Comparison of ENCODE assay signal across 18 mouse cellular contexts in genomic region chr6:113990044-113990443, GRCm38 (mm10). TPM values are rescaled to one million over a fixed set of nuclear protein-coding genes. Genes with fewer than 3 reads are reported as not detected.
A peak's percentile ranks its signal among the peaks of the same experiment; 100 is the strongest.
DNase-seq lines count a peak whose midpoint lies in the region; ATAC-seq and TF ChIP-seq lines count a peak whose summit lies in the region.
"Had no signal": no experiment of that assay in that cellular context is flagged by ENCODE, and none has a peak within 500 bp of the region (broad histone marks: within the 10 kb centered on the region; RNA-seq: fewer than 3 reads in every experiment).

No protein-coding gene starts in this region.

- H3K9me3 ChIP-seq in intestine, postnatal 0 days (ENCODE audit: control insufficient read depth): no peaks in the 10 kb centered on the region
- no peaks in the 10 kb centered on the region for H3K9me3 ChIP-seq in intestine, embryonic 15.5 days
- no peaks in the 10 kb centered on the region for H3K9me3 ChIP-seq in lung, embryonic 14.5 days (ENCODE audit: low read depth, low read length)
- no peaks in the 10 kb centered on the region for H3K9me3 ChIP-seq in MEL (replicated peaks; ENCODE audit: insufficient read depth, low read length)
- no peaks in the 10 kb centered on the region for H3K9me3 ChIP-seq in stomach, postnatal 0 days (ENCODE audit: control insufficient read depth, low read length)
- H3K9me3 ChIP-seq: embryonic facial prominence, embryonic 15.5 days; hindbrain, embryonic 15.5 days; kidney, embryonic 15.5 days; liver, embryonic 13.5 days; midbrain, embryonic 12.5 days had no signal

- DNase-seq in lung, embryonic 14.5 days: no peak
- DNase-seq in lung, postnatal 36 days: no peak
- no peak for DNase-seq in MEL (ENCODE audit: low read depth, low spot score)
- DNase-seq in stomach, postnatal 0 days (ENCODE audit: low spot score): no peak
- no peak for DNase-seq in ovary, postnatal 10 days (ENCODE audit: low spot score)
- no peak for DNase-seq in heart, postnatal 10 days
- DNase-seq: cerebellum, adult 8-10 months; heart, adult 18-20 months; layer of hippocampus, adult 9-11 months; liver, embryonic 13.5 days; lung, postnatal 4 days; right cerebral cortex, postnatal 14 days had no signal

- H3K4me2 ChIP-seq in intestine, postnatal 0 days (replicated peaks; ENCODE audit: low read depth): no peak overlapping the region
- no peak overlapping the region for H3K4me2 ChIP-seq in intestine, embryonic 15.5 days (replicated peaks)
- no peak overlapping the region for H3K4me2 ChIP-seq in lung, embryonic 14.5 days
- no peak overlapping the region for H3K4me2 ChIP-seq in stomach, postnatal 0 days (replicated peaks; ENCODE audit: low read depth)
- H3K4me2 ChIP-seq: embryonic facial prominence, embryonic 15.5 days; hindbrain, embryonic 15.5 days; kidney, embryonic 15.5 days; liver, embryonic 13.5 days; midbrain, embryonic 12.5 days had no signal

- H3K79me2 ChIP-seq in MEL (ENCODE audit: control insufficient read depth, insufficient read depth, low read length, poor library complexity): no peaks in the 10 kb centered on the region

- WGBS in intestine, postnatal 0 days: 12% methylated on average over 1 of the region's 1 CpGs
- 24% methylated on average over 1 of the region's 1 CpGs for WGBS in intestine, embryonic 15.5 days
- 22% methylated on average over 1 of the region's 1 CpGs for WGBS in lung, embryonic 14.5 days
- 10% methylated on average over 1 of the region's 1 CpGs for WGBS in stomach, postnatal 0 days

- no peak for TF ChIP-seq EP300 in MEL (IDR thresholded peaks at IDR 0.05; ENCODE audit: low read depth in 1 of 2, low read length in 2 of 2)
- TF ChIP-seq EP300 in stomach, postnatal 0 days (optimal IDR thresholded peaks at IDR 0.05): no peak

- no peak overlapping the region for H3K9ac ChIP-seq in intestine, postnatal 0 days (ENCODE audit: low read depth, low read length)
- H3K9ac ChIP-seq in intestine, embryonic 15.5 days: no peak overlapping the region
- no peak overlapping the region for H3K9ac ChIP-seq in lung, embryonic 14.5 days
- no peak overlapping the region for H3K9ac ChIP-seq in MEL (ENCODE audit: control insufficient read depth, low read depth, low read length, poor library complexity, severe bottlenecking)
- no peak overlapping the region for H3K9ac ChIP-seq in stomach, postnatal 0 days (ENCODE audit: low read length)
- H3K9ac ChIP-seq: embryonic facial prominence, embryonic 15.5 days; hindbrain, embryonic 15.5 days; kidney, embryonic 15.5 days; liver, embryonic 13.5 days; midbrain, embryonic 12.5 days had no signal

- no peak for TF ChIP-seq RAD21 in MEL (IDR thresholded peaks at IDR 0.05; ENCODE audit: low read depth, low read length)

- H3K4me3 ChIP-seq in intestine, postnatal 0 days (ENCODE audit: low read depth, low read length): no peak overlapping the region
- no peak overlapping the region for H3K4me3 ChIP-seq in intestine, embryonic 15.5 days (replicated peaks)
- no peak overlapping the region for H3K4me3 ChIP-seq in lung, embryonic 14.5 days (ENCODE audit: low read depth, low read length)
- H3K4me3 ChIP-seq in MEL (ENCODE audit: control insufficient read depth in 1 of 2, insufficient read depth in 1 of 2, low read depth in 2 of 2, low read length in 2 of 2): no peak overlapping the region
- no peak overlapping the region for H3K4me3 ChIP-seq in stomach, postnatal 0 days (ENCODE audit: low read depth, low read length)
- H3K4me3 ChIP-seq: embryonic facial prominence, embryonic 15.5 days; hindbrain, embryonic 15.5 days; kidney, embryonic 15.5 days; liver, embryonic 13.5 days; midbrain, embryonic 12.5 days had no signal

- H3K4me1 ChIP-seq in intestine, postnatal 0 days (replicated peaks; ENCODE audit: control insufficient read depth, insufficient read depth, low read length): no peaks in the 10 kb centered on the region
- H3K4me1 ChIP-seq in intestine, embryonic 15.5 days (replicated peaks): no peaks in the 10 kb centered on the region
- H3K4me1 ChIP-seq in lung, embryonic 14.5 days (ENCODE audit: insufficient read depth): no peaks in the 10 kb centered on the region
- no peaks in the 10 kb centered on the region for H3K4me1 ChIP-seq in MEL (ENCODE audit: control insufficient read depth in 1 of 2, insufficient read depth in 2 of 2, low read length in 2 of 2)
- H3K4me1 ChIP-seq in stomach, postnatal 0 days (replicated peaks; ENCODE audit: control insufficient read depth, insufficient read depth): no peaks in the 10 kb centered on the region
- H3K4me1 ChIP-seq: embryonic facial prominence, embryonic 15.5 days; kidney, embryonic 15.5 days; liver, embryonic 13.5 days had no signal

- H3K27me3 ChIP-seq in intestine, postnatal 0 days (replicated peaks; ENCODE audit: control insufficient read depth, insufficient read depth, low read length): no peaks in the 10 kb centered on the region
- no peaks in the 10 kb centered on the region for H3K27me3 ChIP-seq in intestine, embryonic 15.5 days (replicated peaks)
- no peaks in the 10 kb centered on the region for H3K27me3 ChIP-seq in lung, embryonic 14.5 days (ENCODE audit: insufficient read depth, low read length)
- no peaks in the 10 kb centered on the region for H3K27me3 ChIP-seq in MEL (ENCODE audit: control insufficient read depth in 1 of 2, insufficient read depth in 2 of 2, low read length in 2 of 2)
- H3K27me3 ChIP-seq in stomach, postnatal 0 days (ENCODE audit: control insufficient read depth, insufficient read depth, low read length): no peaks in the 10 kb centered on the region
- H3K27me3 ChIP-seq: embryonic facial prominence, embryonic 15.5 days; hindbrain, embryonic 15.5 days; kidney, embryonic 15.5 days; liver, embryonic 13.5 days had no signal

- H3K36me3 ChIP-seq in intestine, postnatal 0 days (ENCODE audit: control insufficient read depth, insufficient read depth): no peaks in the 10 kb centered on the region
- H3K36me3 ChIP-seq in intestine, embryonic 15.5 days: no peaks in the 10 kb centered on the region
- no peaks in the 10 kb centered on the region for H3K36me3 ChIP-seq in lung, embryonic 14.5 days (ENCODE audit: insufficient read depth)
- no peaks in the 10 kb centered on the region for H3K36me3 ChIP-seq in MEL (ENCODE audit: control insufficient read depth in 1 of 2, insufficient read depth in 2 of 2, low read length in 2 of 2)
- H3K36me3 ChIP-seq in stomach, postnatal 0 days (ENCODE audit: control insufficient read depth, insufficient read depth, low read length): no peaks in the 10 kb centered on the region
- H3K36me3 ChIP-seq: embryonic facial prominence, embryonic 15.5 days; hindbrain, embryonic 15.5 days; kidney, embryonic 15.5 days; liver, embryonic 13.5 days; midbrain, embryonic 12.5 days had no signal

- ATAC-seq in intestine, postnatal 0 days: no peak
- no peak for ATAC-seq in intestine, embryonic 15.5 days
- ATAC-seq in lung, embryonic 14.5 days (ENCODE audit: insufficient read depth): no peak
- ATAC-seq in stomach, postnatal 0 days (ENCODE audit: low FRiP score, low TSS enrichment): no peak

- TF ChIP-seq POLR2A in MEL (IDR thresholded peaks at IDR 0.05; ENCODE audit: control insufficient read depth in 1 of 2, insufficient read depth in 1 of 2, low read depth in 1 of 2, low read length in 2 of 2, poor library complexity in 1 of 2): no peak

- intact Hi-C loops in heart, postnatal 10 days (cut with DNase I): no loop called here

- peak; percentile 33 for TF ChIP-seq CTCF in intestine, postnatal 0 days (IDR thresholded peaks at IDR 0.05; ENCODE audit: low read depth)
- peak; percentile 33 for TF ChIP-seq CTCF in lung, embryonic 14.5 days (IDR thresholded peaks at IDR 0.05; ENCODE audit: low read depth)
- peak; percentile 3 to 29 (median 22); a peak in 4 of 6 replicates for TF ChIP-seq CTCF in MEL (IDR thresholded peaks at IDR 0.05 in 2 of 3, conservative IDR thresholded peaks at IDR 0.05 in 1 of 3; ENCODE audit: control insufficient read depth in 1 of 3, insufficient read depth in 1 of 3, low read depth in 2 of 3, low read length in 3 of 3, poor library complexity in 1 of 3, severe bottlenecking in 1 of 3)
- TF ChIP-seq CTCF in stomach, postnatal 0 days (IDR thresholded peaks at IDR 0.05; ENCODE audit: low read depth): peak; percentile 18; the same call in 1 of the 2 replicates

- H3K27ac ChIP-seq in intestine, postnatal 0 days (ENCODE audit: low read depth, low read length): no peak overlapping the region
- no peak overlapping the region for H3K27ac ChIP-seq in intestine, embryonic 15.5 days
- no peak overlapping the region for H3K27ac ChIP-seq in lung, embryonic 14.5 days (ENCODE audit: low read depth)
- no peak overlapping the region for H3K27ac ChIP-seq in MEL (ENCODE audit: control insufficient read depth, low read depth, low read length)
- H3K27ac ChIP-seq in stomach, postnatal 0 days (replicated peaks): no peak overlapping the region
- H3K27ac ChIP-seq: embryonic facial prominence, embryonic 15.5 days; hindbrain, embryonic 15.5 days; kidney, embryonic 15.5 days; liver, embryonic 13.5 days; midbrain, embryonic 12.5 days had no signal

TF ChIP-seq in MEL, 35 proteins besides CTCF, POLR2A, EP300 and RAD21 (continues in another document):
- TF ChIP-seq E2F4 (IDR thresholded peaks at IDR 0.05; ENCODE audit: borderline replicate concordance, low read depth, low read length): no peak
- TF ChIP-seq SMC3 (IDR thresholded peaks at IDR 0.05; ENCODE audit: low read depth, low read length): no peak
- no peak for TF ChIP-seq HCFC1 (IDR thresholded peaks at IDR 0.05; ENCODE audit: low read depth, low read length)
- no peak for TF ChIP-seq POLR2AphosphoS5 (IDR thresholded peaks at IDR 0.05; ENCODE audit: borderline replicate concordance, low read depth, low read length)
- no peak for TF ChIP-seq POLR2AphosphoS2 (IDR thresholded peaks at IDR 0.05; ENCODE audit: low read length)
- no peak for TF ChIP-seq CHD2 (IDR thresholded peaks at IDR 0.05; ENCODE audit: low read length)
- no peak for TF ChIP-seq RCOR1 (IDR thresholded peaks at IDR 0.05; ENCODE audit: low read depth, low read length)
- no peak for TF ChIP-seq ZC3H11A (IDR thresholded peaks at IDR 0.05; ENCODE audit: low read depth, low read length)
- no peak for TF ChIP-seq MAZ (IDR thresholded peaks at IDR 0.05; ENCODE audit: low read depth, low read length)
- no peak for TF ChIP-seq JUND (IDR thresholded peaks at IDR 0.05; ENCODE audit: low read depth, low read length)
- no peak for TF ChIP-seq MXI1 (IDR thresholded peaks at IDR 0.05; ENCODE audit: low read depth, low read length)
- TF ChIP-seq MAX (IDR thresholded peaks at IDR 0.05; ENCODE audit: low read length): no peak
- TF ChIP-seq ELF1 (IDR thresholded peaks at IDR 0.05; ENCODE audit: low read depth, low read length): no peak

RNA-seq across cellular contexts. Expression of gene Atp2b2, which starts 52.4 kb away (rescaled TPM):
- polyA plus RNA-seq in intestine, postnatal 0 days (2015; fragmentation: Nextera tagmentation; extraction: Ambion mirVana): 0.48 TPM in 2 replicates
- 1.00 and 1.1 TPM in 2 replicates for polyA plus RNA-seq in intestine, embryonic 15.5 days (2015; fragmentation: Nextera tagmentation; extraction: Ambion mirVana)
- polyA plus RNA-seq in lung, embryonic 14.5 days (2014; fragmentation: Nextera tagmentation; extraction: Ambion mirVana): 0.09 and 0.19 TPM in 2 replicates
- total RNA-seq in MEL (2012; rRNA removed): 0.04 TPM in 1 of 2 replicates, not detected in the other
- not detected for polyA plus RNA-seq in MEL (2012; ENCODE audit: insufficient read depth in 1 of 2, insufficient read length in 2 of 2, low read depth in 1 of 2, low replicate concordance in 2 of 2, missing spikeins in 1 of 2)
- polyA plus RNA-seq in stomach, postnatal 0 days (2015; fragmentation: Nextera tagmentation; extraction: Ambion mirVana): 0.33 and 0.35 TPM in 2 replicates
- under 1 TPM; 0.55 TPM for total RNA-seq in heart, postnatal 10 days (2021)
